Mouse (Mus musculus) MEL (cell line): Measurements from ENCODE around the gene Mapre1. TPM values are rescaled to one million over a fixed set of nuclear protein-coding genes. Genes with fewer than 3 reads are reported as not detected.

Source experiments
- DNase-seq: peaks from one replicate; pipeline ENCODE4 v3.0.0; 2011; ENCODE audit warnings: low read depth, low spot score
- H3K27ac ChIP-seq: 2 replicates; pipeline ENCODE4 v1.5.1; 2012; ENCODE audit warnings: low read depth, mild to moderate bottlenecking, control low read depth, low read length, moderate library complexity; ENCODE audit not compliant: control insufficient read depth
- H3K27me3 ChIP-seq, 2 experiments: fragments of 150-350 bp in 1 of 2; sonication (generic) in 1 of 2; 2 replicates each; pipeline ENCODE4 v1.6.1; 2012; ENCODE audit warnings: low read length in 2 of 2, mild to moderate bottlenecking in 2 of 2, improper control_type of control experiment in 1 of 2, moderate library complexity in 1 of 2; ENCODE audit not compliant: insufficient read depth in 2 of 2, control insufficient read depth in 1 of 2
- H3K36me3 ChIP-seq, 2 experiments: 2 replicates each; pipeline ENCODE4 v1.6.1; 2012 to 2014; ENCODE audit warnings: low read length in 2 of 2, improper control_type of control experiment in 1 of 2, inconsistent platforms in 1 of 2, mild to moderate bottlenecking in 1 of 2; ENCODE audit not compliant: insufficient read depth in 2 of 2, control insufficient read depth in 1 of 2
- H3K4me1 ChIP-seq, 2 experiments: fragments of 150-350 bp in 1 of 2; sonication (generic) in 1 of 2; 2 replicates each; pipeline ENCODE4 v1.6.1; 2012; ENCODE audit warnings: low read length in 2 of 2, improper control_type of control experiment in 1 of 2, mild to moderate bottlenecking in 1 of 2; ENCODE audit not compliant: insufficient read depth in 2 of 2, control insufficient read depth in 1 of 2
- H3K4me3 ChIP-seq, 2 experiments: fragments of 150-350 bp in 1 of 2; sonication (generic) in 1 of 2; 2 replicates each; pipeline ENCODE4 v1.5.1; 2012; ENCODE audit warnings: low read depth in 2 of 2, low read length in 2 of 2, mild to moderate bottlenecking in 2 of 2, moderate library complexity in 2 of 2, control low read depth in 1 of 2, improper control_type of control experiment in 1 of 2; ENCODE audit not compliant: control insufficient read depth in 1 of 2, insufficient read depth in 1 of 2
- H3K79me2 ChIP-seq: 2 replicates; pipeline ENCODE4 v1.6.1; 2012; ENCODE audit warnings: mild to moderate bottlenecking, low read length, moderate library complexity; ENCODE audit not compliant: control insufficient read depth, poor library complexity, insufficient read depth
- H3K9ac ChIP-seq: 2 replicates; pipeline ENCODE4 v1.6.1; 2012; ENCODE audit warnings: low read depth, mild to moderate bottlenecking, control low read depth, low read length, moderate library complexity; ENCODE audit not compliant: control insufficient read depth, poor library complexity, severe bottlenecking
- H3K9me3 ChIP-seq: fragments of 150-350 bp; sonication (generic); replicated peaks from 2 replicates; pipeline ENCODE4 v1.6.1; 2012; ENCODE audit warnings: mild to moderate bottlenecking, low read length, improper control_type of control experiment, moderate library complexity; ENCODE audit not compliant: insufficient read depth
- CHD1 ChIP-seq: IDR thresholded peaks from 2 replicates; pipeline ENCODE4 v1.6.1; 2012; ENCODE audit warnings: low read depth, mild to moderate bottlenecking, inconsistent platforms, low read length, improper control_type of control experiment
- CTCF ChIP-seq, 3 experiments: IDR thresholded peaks in 2 of 3; conservative IDR thresholded peaks in 1 of 3; 2 replicates each; pipeline ENCODE4 v1.5.1; 2011 to 2012; ENCODE audit warnings: low read length in 3 of 3, low read depth in 2 of 3, mild to moderate bottlenecking in 2 of 3, improper control_type of control experiment in 1 of 3, inconsistent platforms in 1 of 3, mixed read lengths in 1 of 3, moderate library complexity in 1 of 3; ENCODE audit not compliant: control insufficient read depth in 1 of 3, insufficient read depth in 1 of 3, poor library complexity in 1 of 3, severe bottlenecking in 1 of 3
- E2F4 ChIP-seq: IDR thresholded peaks from 2 replicates; pipeline ENCODE4 v1.6.1; 2011; ENCODE audit warnings: low read depth, low read length, improper control_type of control experiment, borderline replicate concordance
- ELF1 ChIP-seq: IDR thresholded peaks from 2 replicates; pipeline ENCODE4 v1.6.1; 2014; ENCODE audit warnings: low read depth, mild to moderate bottlenecking, inconsistent platforms, low read length, improper control_type of control experiment, moderate library complexity
- EP300 ChIP-seq, 2 experiments: IDR thresholded peaks; 2 replicates each; pipeline ENCODE4 v1.6.1; 2011; ENCODE audit warnings: improper control_type of control experiment in 2 of 2, low read length in 2 of 2, low read depth in 1 of 2, mild to moderate bottlenecking in 1 of 2
- ETS1 ChIP-seq: IDR thresholded peaks from 2 replicates; pipeline ENCODE4 v1.6.1; 2012; ENCODE audit warnings: low read depth, mild to moderate bottlenecking, inconsistent platforms, low read length, improper control_type of control experiment, moderate library complexity
- GABPA ChIP-seq: IDR thresholded peaks from 2 replicates; pipeline ENCODE4 v1.6.1; 2012; ENCODE audit warnings: low read depth, mild to moderate bottlenecking, inconsistent platforms, low read length, improper control_type of control experiment, moderate library complexity
- GATA1 ChIP-seq: IDR thresholded peaks from 2 replicates; pipeline ENCODE4 v1.6.1; 2011; ENCODE audit warnings: low read depth, low read length, improper control_type of control experiment
- HCFC1 ChIP-seq: IDR thresholded peaks from 2 replicates; pipeline ENCODE4 v1.6.1; 2012; ENCODE audit warnings: low read depth, mild to moderate bottlenecking, inconsistent platforms, low read length, improper control_type of control experiment, moderate library complexity
- JUND ChIP-seq: IDR thresholded peaks from 2 replicates; pipeline ENCODE4 v1.6.1; 2011; ENCODE audit warnings: low read depth, mild to moderate bottlenecking, improper control_type of control experiment, low read length
- MAFK ChIP-seq: IDR thresholded peaks from 2 replicates; pipeline ENCODE4 v1.6.1; 2011; ENCODE audit warnings: low read depth, mild to moderate bottlenecking, low read length, improper control_type of control experiment, borderline replicate concordance
- MAX ChIP-seq: IDR thresholded peaks from 2 replicates; pipeline ENCODE4 v1.6.1; 2011; ENCODE audit warnings: low read length, improper control_type of control experiment
- MEF2A ChIP-seq: IDR thresholded peaks from 2 replicates; pipeline ENCODE4 v1.6.1; 2014; ENCODE audit warnings: low read depth, mild to moderate bottlenecking, inconsistent platforms, low read length, improper control_type of control experiment; ENCODE audit not compliant: poor library complexity, insufficient replicate concordance, severe bottlenecking; ENCODE audit errors: extremely low read depth
- POLR2A ChIP-seq, 2 experiments: IDR thresholded peaks; 2 replicates each; pipeline ENCODE4 v1.6.1; 2011 to 2012; ENCODE audit warnings: low read length in 2 of 2, mild to moderate bottlenecking in 2 of 2, control low read depth in 1 of 2, improper control_type of control experiment in 1 of 2, low read depth in 1 of 2, moderate library complexity in 1 of 2; ENCODE audit not compliant: control insufficient read depth in 1 of 2, insufficient read depth in 1 of 2, poor library complexity in 1 of 2
- POLR2AphosphoS2 ChIP-seq: IDR thresholded peaks from 2 replicates; pipeline ENCODE4 v1.6.1; 2011; ENCODE audit warnings: low read length, improper control_type of control experiment
- RAD21 ChIP-seq: IDR thresholded peaks from 2 replicates; pipeline ENCODE4 v1.6.1; 2011; ENCODE audit warnings: mild to moderate bottlenecking, low read depth, low read length, improper control_type of control experiment
- RCOR1 ChIP-seq: IDR thresholded peaks from 2 replicates; pipeline ENCODE4 v1.6.1; 2012; ENCODE audit warnings: low read depth, mild to moderate bottlenecking, inconsistent platforms, low read length, improper control_type of control experiment
- SIN3A ChIP-seq: IDR thresholded peaks from 2 replicates; pipeline ENCODE4 v1.6.1; 2012; ENCODE audit warnings: low read length, improper control_type of control experiment, inconsistent platforms
- TAL1 ChIP-seq: IDR thresholded peaks from 2 replicates; pipeline ENCODE4 v1.6.1; 2012; ENCODE audit warnings: mild to moderate bottlenecking, inconsistent platforms, low read length, moderate library complexity, mixed read lengths
- TCF12 ChIP-seq: IDR thresholded peaks from 2 replicates; pipeline ENCODE4 v1.6.1; 2014; ENCODE audit warnings: low read depth, mild to moderate bottlenecking, inconsistent platforms, low read length, improper control_type of control experiment, moderate library complexity
- ZC3H11A ChIP-seq: IDR thresholded peaks from 2 replicates; pipeline ENCODE4 v1.6.1; 2012; ENCODE audit warnings: low read depth, mild to moderate bottlenecking, inconsistent platforms, low read length, improper control_type of control experiment
- ZMIZ1 ChIP-seq: IDR thresholded peaks from 2 replicates; pipeline ENCODE4 v1.6.1; 2012; ENCODE audit warnings: low read depth, mild to moderate bottlenecking, inconsistent platforms, low read length, improper control_type of control experiment, moderate library complexity
- ZNF384 ChIP-seq: IDR thresholded peaks from 2 replicates; pipeline ENCODE4 v1.6.1; 2012; ENCODE audit warnings: low read depth, mild to moderate bottlenecking, inconsistent platforms, low read length, improper control_type of control experiment
- polyA plus RNA-seq, 2 experiments: library from polyadenylated mRNA; stranded (reverse) in 1 of 2; unstranded in 1 of 2; fragments of >175 nt in 1 of 2; fragments of >200 nt in 1 of 2; gene quantifications; 2 replicates each; pipeline versions ENCODE4 v1.2.1 to v1.2.4; 2012; ENCODE audit warnings: low replicate concordance in 2 of 2, low read depth in 1 of 2; ENCODE audit not compliant: insufficient read length in 2 of 2, insufficient read depth in 1 of 2, missing spikeins in 1 of 2
- total RNA-seq: library from RNA; depleted of rRNA; stranded (reverse); fragments of 300-350 nt; gene quantifications from 2 replicates; pipeline ENCODE4 v1.2.3, GENCODE M21; 2012

Mapre1 gene
- total and polyA plus RNA-seq, 3 experiments, result 57.7 to 94.8 TPM; not detected in 1

DNA sequence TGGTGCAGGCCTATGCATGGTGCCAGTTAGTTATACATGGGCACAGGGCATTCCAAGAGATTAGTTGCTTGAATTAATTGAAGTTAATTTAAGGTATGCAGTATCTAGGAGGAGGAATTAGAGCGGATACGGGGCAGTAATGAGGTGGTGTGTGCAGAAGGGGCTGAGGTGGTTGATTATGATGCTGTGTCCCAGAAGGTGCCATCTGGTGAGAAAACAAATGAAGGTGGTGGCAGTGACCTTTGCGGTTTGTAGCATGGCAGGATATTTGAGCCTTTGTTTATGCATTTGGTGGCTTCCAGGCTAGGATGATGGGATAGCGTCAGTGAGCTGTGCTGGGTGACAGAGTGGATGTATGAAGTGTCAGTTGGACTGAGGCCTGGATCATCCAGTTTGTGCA, 15.8 kb upstream of the Mapre1 start:
- no peak overlapping the region for H3K27ac ChIP-seq
- no peaks in the 10 kb centered on the region for H3K9me3 ChIP-seq
- peaks cover 0 to 11% of the 10 kb centered on the region in 2 experiments; a peak in 2 of 4 replicates for H3K36me3 ChIP-seq
- no peak overlapping the region for H3K4me3 ChIP-seq
- DNase-seq, result no peak
- no peak for TF ChIP-seq TAL1
- no peak for TF ChIP-seq GABPA
- TF ChIP-seq ELF1, result no peak
- no peak for TF ChIP-seq POLR2AphosphoS2
- no peak for TF ChIP-seq CTCF (IDR thresholded peaks at IDR 0.05 in 2 of 3, conservative IDR thresholded peaks at IDR 0.05 in 1 of 3; ENCODE audit: control insufficient read depth in 1 of 3, insufficient read depth in 1 of 3, low read depth in 2 of 3, low read length in 3 of 3, poor library complexity in 1 of 3, severe bottlenecking in 1 of 3)
- TF ChIP-seq ZNF384, result no peak
- TF ChIP-seq MAX, result no peak
- TF ChIP-seq RAD21, result no peak
- no peak for TF ChIP-seq RCOR1
- no peak for TF ChIP-seq MEF2A
- TF ChIP-seq HCFC1, result no peak
- no peak for TF ChIP-seq TCF12
- TF ChIP-seq CHD1, result no peak
- TF ChIP-seq EP300 (IDR thresholded peaks at IDR 0.05; ENCODE audit: low read depth in 1 of 2, low read length in 2 of 2), result no peak
- no peak for TF ChIP-seq ETS1
- TF ChIP-seq POLR2A (IDR thresholded peaks at IDR 0.05; ENCODE audit: control insufficient read depth in 1 of 2, insufficient read depth in 1 of 2, low read depth in 1 of 2, low read length in 2 of 2, poor library complexity in 1 of 2), result no peak
- TF ChIP-seq MAFK, result no peak
- no peak for TF ChIP-seq JUND
- no peak for TF ChIP-seq E2F4
- no peak for TF ChIP-seq SIN3A
- no peaks in the 10 kb centered on the region for H3K27me3 ChIP-seq
- peaks cover 5 to 19% of the 10 kb centered on the region in 2 experiments for H3K4me1 ChIP-seq
- no peak overlapping the region for H3K9ac ChIP-seq
- H3K79me2 ChIP-seq, result no peaks in the 10 kb centered on the region

DNA sequence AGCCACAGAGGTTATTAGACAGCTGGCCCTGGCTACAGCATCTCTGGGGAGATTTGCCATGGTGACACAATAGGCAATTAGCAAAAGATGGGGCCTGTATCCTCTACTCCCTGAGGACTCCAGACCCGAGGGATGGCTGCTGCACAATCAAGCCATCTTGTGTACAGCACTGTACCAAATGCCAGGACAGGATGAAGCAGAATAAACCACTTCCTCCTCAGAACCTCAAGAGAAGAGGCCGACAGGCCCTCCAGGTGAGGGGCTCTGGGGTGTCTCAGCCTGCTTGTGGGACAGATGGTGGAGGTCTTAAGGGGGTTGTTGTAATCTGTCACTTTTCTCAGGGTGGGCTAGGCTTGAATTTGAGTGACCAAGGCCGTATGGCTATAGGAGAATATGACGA, 7.0 kb upstream of the Mapre1 start:
- H3K9ac ChIP-seq, result no peak overlapping the region
- DNase-seq, result no peak
- TF ChIP-seq CTCF (IDR thresholded peaks at IDR 0.05 in 2 of 3, conservative IDR thresholded peaks at IDR 0.05 in 1 of 3; ENCODE audit: control insufficient read depth in 1 of 3, insufficient read depth in 1 of 3, low read depth in 2 of 3, low read length in 3 of 3, poor library complexity in 1 of 3, severe bottlenecking in 1 of 3), result no peak
- no peak for TF ChIP-seq ZMIZ1
- no peak for TF ChIP-seq ZNF384
- TF ChIP-seq ZC3H11A, result no peak
- no peak for TF ChIP-seq GATA1
- TF ChIP-seq CHD1, result no peak
- no peak for TF ChIP-seq SIN3A
- TF ChIP-seq GABPA, result no peak
- TF ChIP-seq EP300 (IDR thresholded peaks at IDR 0.05; ENCODE audit: low read depth in 1 of 2, low read length in 2 of 2), result no peak
- H3K36me3 ChIP-seq, result no peaks in the 10 kb centered on the region; a peak in 1 of 4 replicates
- no peaks in the 10 kb centered on the region for H3K9me3 ChIP-seq
- no peaks in the 10 kb centered on the region for H3K79me2 ChIP-seq
- no peak overlapping the region for H3K4me3 ChIP-seq
- no peaks in the 10 kb centered on the region for H3K27me3 ChIP-seq
- no peak overlapping the region for H3K27ac ChIP-seq
- no peaks in the 10 kb centered on the region for H3K4me1 ChIP-seq
